Mouse (Mus musculus): ENCODE measurements around the gene Plcl2. TPM values are rescaled to one million over a fixed set of nuclear protein-coding genes. Genes with fewer than 3 reads are reported as not detected.
"Not testable (repeated sequence)": the region's sequence is repeated elsewhere in the genome, so short reads cannot be mapped to it uniquely, and the experiment has no call there.

Gene Plcl2
- polyA plus RNA-seq, 1 experiment from 2014 or later: 2.5 TPM

DNA sequence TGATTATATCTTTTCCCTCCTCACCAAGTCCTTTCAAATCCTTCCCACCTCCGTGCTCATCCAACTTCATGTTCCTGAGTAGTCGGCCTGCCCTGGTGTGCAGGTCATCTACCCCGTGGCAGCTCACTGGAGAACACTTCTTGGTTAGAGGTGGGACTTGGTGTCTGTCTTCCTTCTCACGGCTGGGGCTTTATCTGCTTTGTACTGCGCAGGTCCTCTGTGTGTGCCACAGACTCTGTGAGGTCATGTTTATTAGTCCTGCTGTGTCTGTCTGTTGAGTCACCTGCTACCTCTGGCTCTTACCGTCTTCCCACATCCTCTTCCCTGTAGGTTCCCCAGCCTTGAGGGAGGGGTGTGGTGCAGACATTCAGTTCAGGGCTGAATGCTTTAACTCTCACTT lies 36.1 kb downstream of the Plcl2 start:
- 49% methylated on average over 6 of the region's 6 CpGs for WGBS
- H3K36me3 ChIP-seq: peaks cover 6% of the 10 kb centered on the region; the same call in 1 of the 2 replicates
- H3K4me3 ChIP-seq: no peak overlapping the region
- no peak overlapping the region for H3K27ac ChIP-seq (replicated peaks)
- H3K9ac ChIP-seq: no peak overlapping the region
- H3K4me1 ChIP-seq: no peaks in the 10 kb centered on the region
- no peaks in the 10 kb centered on the region for H3K27me3 ChIP-seq (replicated peaks)
- H3K9me3 ChIP-seq: peaks cover 8% of the 10 kb centered on the region; the same call in 1 of the 2 replicates
- H3K4me2 ChIP-seq: no peak overlapping the region
- no peak for ATAC-seq (ENCODE audit: extremely low read depth, insufficient number of reproducible peaks, low FRiP score, low TSS enrichment)

DNA sequence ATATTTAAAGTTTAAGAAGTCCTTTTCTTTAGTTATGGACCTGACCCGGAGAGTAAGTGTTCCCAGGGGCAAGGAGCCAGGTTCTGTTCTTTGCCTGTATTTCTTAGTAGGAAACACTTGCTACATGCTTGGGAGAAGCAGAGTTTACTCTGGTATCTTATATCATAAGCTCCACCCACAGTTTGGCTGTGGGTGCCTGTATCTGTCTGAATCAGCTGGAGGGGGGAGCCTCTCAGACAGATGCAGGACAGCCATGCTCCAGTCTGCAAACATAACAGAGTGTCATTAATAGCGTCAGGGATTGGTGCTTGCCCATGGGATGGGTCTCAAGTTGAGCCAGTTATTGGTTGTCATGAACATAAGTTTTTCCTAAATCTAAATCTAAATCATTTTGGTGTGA lies 42.9 kb downstream of the Plcl2 start:
- Histone ChIP-seq H3K9ac (no peak overlapping the region), H3K27me3 (replicated peaks) (no peaks in the 10 kb centered on the region), H3K4me2 (no peak overlapping the region), H3K9me3 (no peaks in the 10 kb centered on the region), H3K36me3 (no peaks in the 10 kb centered on the region), H3K27ac (replicated peaks) (no peak overlapping the region), H3K4me3 (no peak overlapping the region), H3K4me1 (no peaks in the 10 kb centered on the region)
- 69% methylated on average over 2 of the region's 2 CpGs for WGBS
- no peak for ATAC-seq (ENCODE audit: extremely low read depth, insufficient number of reproducible peaks, low FRiP score, low TSS enrichment)

DNA sequence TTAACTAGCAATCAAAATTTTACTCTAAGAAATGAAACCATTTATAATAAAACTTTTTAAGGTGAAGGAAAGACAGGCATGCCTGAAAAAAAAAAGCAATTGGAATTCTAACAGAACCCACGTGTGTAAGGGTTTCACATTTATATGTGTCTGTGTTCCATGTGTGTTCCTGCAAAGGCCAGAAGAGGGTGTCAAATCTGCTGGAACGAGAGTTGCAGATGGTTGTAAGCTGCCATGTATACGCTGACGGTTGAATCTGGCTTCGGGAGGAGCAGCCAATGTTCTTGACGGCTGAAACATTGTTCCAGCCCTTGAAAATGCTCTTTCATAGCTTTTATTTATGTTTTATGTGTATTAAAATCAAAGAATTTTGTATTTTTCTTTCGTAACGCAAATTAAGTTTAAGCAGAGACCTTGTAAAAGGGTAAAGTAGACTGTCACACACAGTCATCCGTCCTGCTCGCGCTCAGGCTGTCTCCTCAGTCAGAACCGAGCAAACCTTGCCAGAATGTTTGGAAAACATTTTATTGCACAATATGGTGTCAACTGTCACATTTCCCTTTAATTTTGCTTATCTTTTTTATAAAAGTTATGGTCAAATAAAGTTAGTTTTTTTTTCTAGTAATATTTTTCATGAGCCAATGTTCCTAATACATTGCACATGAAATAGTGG lies 48.5 kb downstream of the Plcl2 start:
- no peaks in the 10 kb centered on the region for H3K27me3 ChIP-seq (replicated peaks)
- no peak overlapping the region for H3K4me3 ChIP-seq
- H3K27ac ChIP-seq (replicated peaks): no peak overlapping the region
- no peaks in the 10 kb centered on the region for H3K9me3 ChIP-seq
- H3K9ac ChIP-seq: no peak overlapping the region
- H3K4me1 ChIP-seq: peaks cover 5% of the 10 kb centered on the region; the same call in 1 of the 2 replicates
- 83% methylated on average over 12 of the region's 12 CpGs for WGBS
- no peaks in the 10 kb centered on the region for H3K36me3 ChIP-seq
- no peak overlapping the region for H3K4me2 ChIP-seq
- ATAC-seq (ENCODE audit: extremely low read depth, insufficient number of reproducible peaks, low FRiP score, low TSS enrichment): no peak

DNA sequence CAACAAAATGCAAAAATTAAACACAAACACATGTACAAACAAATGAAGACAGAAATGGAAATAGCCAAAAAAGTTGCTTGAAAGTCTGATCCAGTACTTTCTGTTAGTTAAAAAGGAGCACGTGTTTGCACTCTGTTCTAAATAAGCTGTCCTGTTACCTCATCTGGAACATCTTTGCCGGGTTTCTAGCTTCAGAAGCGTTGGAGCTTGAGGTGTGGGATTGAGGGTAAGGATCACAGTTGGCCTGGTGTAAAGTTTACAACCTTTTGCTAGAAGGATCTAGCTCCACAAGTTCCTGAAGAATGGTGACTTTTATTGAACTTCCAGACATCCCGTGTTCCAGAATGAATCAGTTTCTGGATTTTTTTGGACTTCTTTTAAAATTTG lies 49.0 kb downstream of the Plcl2 start:
- no peak overlapping the region for H3K4me2 ChIP-seq
- H3K9ac ChIP-seq: no peak overlapping the region
- ATAC-seq (ENCODE audit: extremely low read depth, insufficient number of reproducible peaks, low FRiP score, low TSS enrichment): no peak
- H3K4me3 ChIP-seq: no peak overlapping the region
- no peaks in the 10 kb centered on the region for H3K36me3 ChIP-seq
- no peak overlapping the region for H3K27ac ChIP-seq (replicated peaks)
- no peaks in the 10 kb centered on the region for H3K9me3 ChIP-seq
- WGBS: 84% methylated on average over 4 of the region's 4 CpGs
- peaks cover 5% of the 10 kb centered on the region; the same call in 1 of the 2 replicates for H3K4me1 ChIP-seq
- no peaks in the 10 kb centered on the region for H3K27me3 ChIP-seq (replicated peaks)

DNA sequence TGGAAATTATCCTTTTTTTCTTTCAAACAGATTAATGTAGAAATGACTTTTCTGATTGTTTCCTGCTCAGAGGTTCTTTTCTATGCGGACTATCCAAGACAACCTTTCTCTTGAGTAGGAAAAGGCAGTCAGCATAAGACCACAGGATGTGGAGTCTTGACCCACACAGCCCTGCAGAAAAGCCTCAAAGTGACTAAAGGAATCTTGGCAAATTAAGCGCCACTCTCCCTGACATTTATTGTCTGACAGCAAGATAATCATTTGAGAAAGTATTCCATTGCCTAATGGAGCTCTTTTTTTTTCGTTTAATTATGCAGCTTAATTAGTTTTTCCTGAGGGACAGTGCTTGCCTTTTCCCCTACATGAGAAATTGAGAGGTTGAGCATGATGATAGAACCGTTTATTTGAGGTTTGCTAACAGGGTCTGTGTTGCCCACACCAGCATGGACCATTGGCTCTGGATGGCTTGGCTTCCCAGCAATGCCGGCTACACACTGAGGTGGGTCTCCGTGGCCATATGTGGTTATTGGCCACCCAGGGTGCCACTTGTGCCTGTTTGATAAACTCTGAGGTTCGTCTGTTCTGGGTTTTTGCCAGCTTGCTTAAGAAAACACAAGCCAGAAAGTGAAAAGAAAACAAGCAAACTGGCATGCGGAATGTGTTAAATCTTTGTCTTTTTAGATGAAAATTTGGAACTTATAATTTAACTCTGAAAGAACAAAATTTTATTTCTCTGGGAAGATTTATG lies 56.3 kb downstream of the Plcl2 start:
- H3K27me3 ChIP-seq (replicated peaks): no peaks in the 10 kb centered on the region
- H3K27ac ChIP-seq (replicated peaks): no peak overlapping the region
- no peak overlapping the region for H3K4me2 ChIP-seq
- 44% methylated on average over 8 of the region's 8 CpGs for WGBS
- no peak overlapping the region for H3K4me3 ChIP-seq
- ATAC-seq (ENCODE audit: extremely low read depth, insufficient number of reproducible peaks, low FRiP score, low TSS enrichment): no peak
- H3K36me3 ChIP-seq: no peaks in the 10 kb centered on the region
- H3K9ac ChIP-seq: no peak overlapping the region
- H3K9me3 ChIP-seq: no peaks in the 10 kb centered on the region
- peaks cover 10% of the 10 kb centered on the region for H3K4me1 ChIP-seq

DNA sequence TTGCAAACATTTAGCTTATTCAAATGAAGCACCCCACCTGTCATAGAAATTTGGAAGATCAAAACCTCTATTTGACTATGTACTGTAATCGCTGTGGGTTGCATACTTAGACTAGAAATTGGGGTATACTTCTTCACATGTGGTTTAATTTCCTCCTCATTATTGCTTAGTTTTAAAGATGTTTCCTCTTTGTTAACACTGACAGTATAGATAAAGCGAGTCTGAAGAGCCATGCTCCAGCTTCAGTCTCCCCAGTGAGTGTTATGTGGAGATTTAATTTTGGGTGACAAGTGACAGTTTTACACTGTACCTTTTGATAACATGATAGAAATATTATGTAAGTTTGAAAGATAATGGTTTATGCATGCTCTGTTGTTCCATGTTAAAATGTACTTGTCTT lies 59.6 kb downstream of the Plcl2 start:
- H3K4me2 ChIP-seq: no peak overlapping the region
- no peak for ATAC-seq (ENCODE audit: extremely low read depth, insufficient number of reproducible peaks, low FRiP score, low TSS enrichment)
- WGBS: 82% methylated on average over 2 of the region's 2 CpGs
- no peak overlapping the region for H3K4me3 ChIP-seq
- peaks cover 10% of the 10 kb centered on the region for H3K4me1 ChIP-seq
- no peaks in the 10 kb centered on the region for H3K27me3 ChIP-seq (replicated peaks)
- no peak overlapping the region for H3K27ac ChIP-seq (replicated peaks)
- H3K9me3 ChIP-seq: no peaks in the 10 kb centered on the region
- no peaks in the 10 kb centered on the region for H3K36me3 ChIP-seq
- no peak overlapping the region for H3K9ac ChIP-seq

DNA sequence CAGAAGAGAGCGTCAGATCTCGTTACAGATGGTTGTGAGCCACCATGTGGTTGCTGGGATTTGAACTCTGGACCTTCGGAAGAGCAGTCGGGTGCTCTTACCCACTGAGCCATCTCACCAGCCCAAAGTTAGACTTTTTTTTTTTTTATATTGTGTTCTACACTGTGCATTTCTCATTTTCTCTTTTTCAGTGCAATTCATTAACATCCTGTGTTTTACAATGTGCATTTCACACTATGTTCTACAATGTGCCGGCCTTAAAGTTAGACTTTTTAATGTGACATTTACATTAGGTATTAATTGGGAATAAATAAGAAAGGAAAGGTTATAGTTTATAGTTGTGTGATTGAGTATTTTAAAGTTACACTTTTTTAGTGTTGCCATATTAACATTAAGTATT lies 61.0 kb downstream of the Plcl2 start:
- not testable (repeated sequence) for ATAC-seq (ENCODE audit: extremely low read depth, insufficient number of reproducible peaks, low FRiP score, low TSS enrichment); H3K36me3 ChIP-seq; H3K4me3 ChIP-seq; H3K9ac ChIP-seq; H3K4me2 ChIP-seq; H3K27ac ChIP-seq (replicated peaks); H3K27me3 ChIP-seq (replicated peaks); H3K9me3 ChIP-seq
- 89% methylated on average over 5 of the region's 5 CpGs for WGBS
- H3K4me1 ChIP-seq: peaks cover 13% of the 10 kb centered on the region

DNA sequence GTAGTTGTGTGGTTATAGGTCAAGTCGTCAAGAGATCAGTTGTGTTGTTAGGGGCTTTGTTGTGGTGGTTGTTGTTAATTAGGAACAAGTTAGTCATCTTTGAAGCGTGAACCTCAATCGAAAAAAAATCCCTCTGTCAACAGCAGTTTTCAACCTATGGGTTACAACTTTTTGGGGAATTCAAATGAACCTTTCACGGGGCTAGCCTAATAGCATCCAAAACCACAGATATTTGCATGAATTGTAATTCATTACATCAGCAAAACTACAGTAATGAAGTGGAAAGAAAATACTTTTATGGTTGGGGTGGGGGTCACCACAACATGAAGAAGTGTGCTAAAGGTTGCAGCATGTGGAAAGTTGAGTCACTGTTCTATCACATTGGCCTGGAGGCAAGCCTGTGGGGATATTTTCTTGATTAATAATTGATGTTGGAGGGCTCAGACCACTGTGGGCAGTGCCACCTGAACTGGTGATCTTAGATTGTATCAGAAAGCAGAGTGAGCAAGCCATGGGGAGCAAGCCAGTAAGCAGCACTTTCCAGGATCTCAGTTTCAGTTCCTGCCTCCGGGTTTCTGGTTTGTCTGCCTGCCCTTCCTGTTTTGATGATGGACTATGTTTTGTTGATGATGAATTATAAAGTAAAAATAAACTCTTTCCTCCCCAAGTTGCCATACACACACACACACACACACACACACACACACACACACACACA lies 61.6 kb downstream of the Plcl2 start:
- no peak overlapping the region for H3K27ac ChIP-seq (replicated peaks)
- WGBS: 76% methylated on average over 5 of the region's 5 CpGs
- H3K27me3 ChIP-seq (replicated peaks): no peaks in the 10 kb centered on the region

DNA sequence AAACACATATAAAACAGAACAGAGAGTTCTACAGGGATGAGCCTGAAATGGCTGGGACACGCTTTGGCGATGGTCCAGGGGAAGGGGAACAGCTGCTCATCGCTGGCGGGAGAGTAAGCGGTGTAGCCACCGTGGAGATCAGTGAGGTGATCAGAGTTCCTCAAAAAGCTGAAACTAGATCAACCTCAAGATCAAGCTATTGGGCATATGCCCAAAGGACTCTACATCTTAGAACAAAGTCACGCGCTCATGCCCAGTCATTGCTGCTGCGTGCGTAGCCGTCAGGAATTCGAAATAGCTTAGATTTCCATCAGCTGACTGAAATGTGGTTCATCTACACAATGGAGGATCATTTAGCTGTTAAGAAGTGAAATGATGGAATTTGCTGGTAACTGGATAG lies 65.0 kb downstream of the Plcl2 start:
- no peak overlapping the region for H3K4me3 ChIP-seq
- H3K36me3 ChIP-seq: no peaks in the 10 kb centered on the region
- H3K9me3 ChIP-seq: no peaks in the 10 kb centered on the region
- no peak overlapping the region for H3K4me2 ChIP-seq
- 90% methylated on average over 12 of the region's 12 CpGs for WGBS
- H3K4me1 ChIP-seq: peaks cover 8% of the 10 kb centered on the region; the same call in 1 of the 2 replicates
- H3K27ac ChIP-seq (replicated peaks): no peak overlapping the region
- ATAC-seq (ENCODE audit: extremely low read depth, insufficient number of reproducible peaks, low FRiP score, low TSS enrichment): no peak
- H3K9ac ChIP-seq: no peak overlapping the region
- H3K27me3 ChIP-seq (replicated peaks): no peaks in the 10 kb centered on the region

More for the DNA sequence above, 61.6 kb downstream of the Plcl2 start:
- no peaks in the 10 kb centered on the region for H3K36me3 ChIP-seq
- no peaks in the 10 kb centered on the region for H3K9me3 ChIP-seq
- no peak overlapping the region for H3K9ac ChIP-seq
- H3K4me1 ChIP-seq: peaks cover 7% of the 10 kb centered on the region
- no peak overlapping the region for H3K4me3 ChIP-seq
- H3K4me2 ChIP-seq: no peak overlapping the region
- no peak for ATAC-seq (ENCODE audit: extremely low read depth, insufficient number of reproducible peaks, low FRiP score, low TSS enrichment)

DNA sequence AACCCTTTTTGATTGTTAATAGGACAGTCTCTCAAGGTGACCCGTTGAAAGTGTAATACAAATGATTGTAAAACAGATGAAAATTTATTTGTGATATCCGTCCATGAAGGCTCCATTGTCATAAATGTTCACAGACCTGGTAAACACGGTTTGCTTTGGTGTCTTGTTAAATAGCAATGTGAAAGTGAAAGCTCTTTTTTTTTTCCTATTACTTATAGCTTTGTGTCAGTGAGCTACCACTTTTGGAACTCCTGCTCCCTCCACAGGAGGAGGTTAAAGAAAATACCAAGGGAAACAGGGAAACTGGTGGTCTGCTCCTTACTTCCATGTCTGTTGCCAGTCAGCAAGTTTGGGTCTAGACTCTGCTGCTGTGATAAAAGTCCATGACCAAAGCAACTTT lies 71.2 kb downstream of the Plcl2 start:
- H3K4me2 ChIP-seq: no peak overlapping the region
- H3K4me1 ChIP-seq: peaks cover 2% of the 10 kb centered on the region; the same call in 1 of the 2 replicates
- H3K9me3 ChIP-seq: no peaks in the 10 kb centered on the region
- no peak for ATAC-seq (ENCODE audit: extremely low read depth, insufficient number of reproducible peaks, low FRiP score, low TSS enrichment)
- WGBS: 87% methylated on average over 3 of the region's 3 CpGs
- no peak overlapping the region for H3K9ac ChIP-seq
- no peak overlapping the region for H3K27ac ChIP-seq (replicated peaks)
- no peaks in the 10 kb centered on the region for H3K36me3 ChIP-seq
- H3K4me3 ChIP-seq: no peak overlapping the region
- H3K27me3 ChIP-seq (replicated peaks): no peaks in the 10 kb centered on the region

DNA sequence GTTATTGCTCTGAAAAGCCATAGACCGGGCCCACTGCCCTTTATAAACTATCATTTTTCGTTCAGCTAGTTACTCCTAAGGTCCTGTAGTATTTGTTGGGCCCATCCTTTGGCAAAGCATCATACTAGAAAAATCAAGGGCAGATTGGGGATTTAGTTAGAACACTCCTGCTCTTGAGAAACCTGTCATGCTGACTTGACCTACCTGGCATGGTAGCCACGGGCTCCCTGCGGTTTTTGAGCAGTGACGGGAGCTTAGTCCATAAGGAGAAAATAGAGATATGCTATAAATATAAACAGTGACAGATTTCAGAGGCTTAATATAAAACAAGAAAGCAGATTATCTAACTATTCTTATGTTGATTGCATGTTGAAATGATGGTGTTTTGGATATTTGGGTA lies 77.6 kb downstream of the Plcl2 start:
- H3K9me3 ChIP-seq: no peaks in the 10 kb centered on the region
- H3K4me3 ChIP-seq: no peak overlapping the region
- H3K4me1 ChIP-seq: peaks cover 22% of the 10 kb centered on the region
- no peak overlapping the region for H3K27ac ChIP-seq (replicated peaks)
- WGBS: 84% methylated on average over 5 of the region's 5 CpGs
- no peak overlapping the region for H3K4me2 ChIP-seq
- H3K9ac ChIP-seq: no peak overlapping the region
- H3K27me3 ChIP-seq (replicated peaks): no peaks in the 10 kb centered on the region
- no peaks in the 10 kb centered on the region for H3K36me3 ChIP-seq
- ATAC-seq (ENCODE audit: extremely low read depth, insufficient number of reproducible peaks, low FRiP score, low TSS enrichment): no peak
